ENCODE assay signal across 25 mouse cellular contexts in genomic region chr12:56524201-56524600, GRCm38 (mm10). TPM values are rescaled to one million over a fixed set of nuclear protein-coding genes. Genes with fewer than 3 reads are reported as not detected.
DNase-seq lines count a peak whose midpoint lies in the region; ATAC-seq and TF ChIP-seq lines count a peak whose summit lies in the region.
"Had no signal": no experiment of that assay in that cellular context is flagged by ENCODE, and none has a peak within 500 bp of the region (broad histone marks: within the 10 kb centered on the region; RNA-seq: fewer than 3 reads in every experiment).

No protein-coding gene starts in this region.

- H3K27ac ChIP-seq in lung, embryonic 14.5 days (ENCODE audit: low read depth): peak overlapping the region; percentile 89
- no peak overlapping the region for H3K27ac ChIP-seq in midbrain, embryonic 13.5 days
- H3K27ac ChIP-seq in midbrain, postnatal 0 days (ENCODE audit: low read depth, low read length): no peak overlapping the region
- no peak overlapping the region for H3K27ac ChIP-seq in forebrain, postnatal 0 days (ENCODE audit: low read depth, low read length)
- H3K27ac ChIP-seq: hindbrain, embryonic 15.5 days; intestine, embryonic 15.5 days; macrophage had no signal

- H3K27me3 ChIP-seq in lung, embryonic 14.5 days (ENCODE audit: insufficient read depth, low read length): peaks cover 91% of the 10 kb centered on the region
- peaks cover 94% of the 10 kb centered on the region for H3K27me3 ChIP-seq in midbrain, embryonic 13.5 days
- peaks cover 89% of the 10 kb centered on the region for H3K27me3 ChIP-seq in midbrain, postnatal 0 days (ENCODE audit: insufficient read depth, low read length)
- peaks cover 90% of the 10 kb centered on the region for H3K27me3 ChIP-seq in forebrain, postnatal 0 days (ENCODE audit: insufficient read depth, low read length)

- H3K9ac ChIP-seq in lung, embryonic 14.5 days: peak overlapping the region; percentile 67
- no peak overlapping the region for H3K9ac ChIP-seq in midbrain, embryonic 13.5 days (replicated peaks)
- H3K9ac ChIP-seq in midbrain, postnatal 0 days (replicated peaks; ENCODE audit: low read length, poor library complexity, severe bottlenecking): no peak overlapping the region
- H3K9ac ChIP-seq in forebrain, postnatal 0 days: no peak overlapping the region
- H3K9ac ChIP-seq: hindbrain, embryonic 15.5 days; intestine, embryonic 15.5 days had no signal

- H3K4me3 ChIP-seq in lung, embryonic 14.5 days (ENCODE audit: low read depth, low read length): peak overlapping the region; percentile 27
- H3K4me3 ChIP-seq in midbrain, embryonic 13.5 days (replicated peaks): no peak overlapping the region
- no peak overlapping the region for H3K4me3 ChIP-seq in midbrain, postnatal 0 days (ENCODE audit: low read depth, low read length)
- H3K4me3 ChIP-seq in forebrain, postnatal 0 days (ENCODE audit: low read depth, low read length): no peak overlapping the region
- H3K4me3 ChIP-seq: hindbrain, embryonic 15.5 days; intestine, embryonic 15.5 days had no signal

- no peaks in the 10 kb centered on the region for H3K4me1 ChIP-seq in lung, embryonic 14.5 days (ENCODE audit: insufficient read depth)
- peaks cover 13% of the 10 kb centered on the region for H3K4me1 ChIP-seq in midbrain, embryonic 13.5 days (replicated peaks)
- no peaks in the 10 kb centered on the region for H3K4me1 ChIP-seq in midbrain, postnatal 0 days (ENCODE audit: insufficient read depth, low read length)
- no peaks in the 10 kb centered on the region for H3K4me1 ChIP-seq in forebrain, postnatal 0 days (ENCODE audit: insufficient read depth)
- H3K4me1 ChIP-seq: hindbrain, embryonic 15.5 days had no signal

- ATAC-seq in lung, embryonic 14.5 days (ENCODE audit: insufficient read depth): no peak
- no peak for ATAC-seq in midbrain, embryonic 13.5 days
- ATAC-seq in midbrain, postnatal 0 days (ENCODE audit: low FRiP score): no peak
- no peak for ATAC-seq in forebrain, postnatal 0 days
- ATAC-seq: CD4-positive, CD25-positive, alpha-beta regulatory T cell, adult 4 months; intestine, embryonic 15.5 days; Patski had no signal

- WGBS in lung, embryonic 14.5 days: 8% methylated on average over 14 of the region's 14 CpGs
- WGBS in midbrain, embryonic 13.5 days: 3% methylated on average over 14 of the region's 14 CpGs
- WGBS in midbrain, postnatal 0 days: 2% methylated on average over 14 of the region's 14 CpGs
- WGBS in forebrain, postnatal 0 days: 3% methylated on average over 14 of the region's 14 CpGs

- no peak for TF ChIP-seq CTCF in lung, embryonic 14.5 days (IDR thresholded peaks at IDR 0.05; ENCODE audit: low read depth)
- no peak for TF ChIP-seq CTCF in midbrain, postnatal 0 days (IDR thresholded peaks at IDR 0.05)
- no peak for TF ChIP-seq CTCF in forebrain, postnatal 0 days (IDR thresholded peaks at IDR 0.05; ENCODE audit: low read depth)

- H3K9me3 ChIP-seq in lung, embryonic 14.5 days (ENCODE audit: low read depth, low read length): no peaks in the 10 kb centered on the region
- no peaks in the 10 kb centered on the region for H3K9me3 ChIP-seq in midbrain, embryonic 13.5 days
- H3K9me3 ChIP-seq in midbrain, postnatal 0 days (ENCODE audit: low read length): no peaks in the 10 kb centered on the region
- no peaks in the 10 kb centered on the region for H3K9me3 ChIP-seq in forebrain, postnatal 0 days (ENCODE audit: low read length)
- H3K9me3 ChIP-seq: hindbrain, embryonic 15.5 days; intestine, embryonic 15.5 days had no signal

- no peaks in the 10 kb centered on the region for H3K36me3 ChIP-seq in lung, embryonic 14.5 days (ENCODE audit: insufficient read depth)
- H3K36me3 ChIP-seq in midbrain, embryonic 13.5 days: no peaks in the 10 kb centered on the region
- no peaks in the 10 kb centered on the region for H3K36me3 ChIP-seq in midbrain, postnatal 0 days (ENCODE audit: insufficient read depth, low read length)
- H3K36me3 ChIP-seq in forebrain, postnatal 0 days (ENCODE audit: insufficient read depth): no peaks in the 10 kb centered on the region
- H3K36me3 ChIP-seq: hindbrain, embryonic 15.5 days; intestine, embryonic 15.5 days had no signal

- peak overlapping the region; percentile 57 for H3K4me2 ChIP-seq in lung, embryonic 14.5 days
- peak overlapping the region; percentile 6; the same call in 1 of the 2 replicates for H3K4me2 ChIP-seq in midbrain, embryonic 13.5 days (replicated peaks)
- no peak overlapping the region for H3K4me2 ChIP-seq in midbrain, postnatal 0 days (ENCODE audit: low read depth, low read length, poor library complexity, severe bottlenecking)
- no peak overlapping the region for H3K4me2 ChIP-seq in forebrain, postnatal 0 days (ENCODE audit: low read depth)
- H3K4me2 ChIP-seq: heart, embryonic 11.5 days; hindbrain, embryonic 15.5 days; intestine, embryonic 15.5 days; liver, embryonic 11.5 days had no signal

- DNase-seq in embryo, embryonic 9.5 days (ENCODE audit: extremely low spot score): peak; percentile 35
- no peak for DNase-seq in embryo, embryonic 10 days (ENCODE audit: low spot score)
- DNase-seq in lung, embryonic 14.5 days: peak; percentile 17
- DNase-seq in lung, postnatal 4 days: no peak
- no peak for DNase-seq in midbrain, postnatal 0 days (ENCODE audit: low spot score)
- peak; percentile 25 for DNase-seq in forebrain, postnatal 0 days
- no peak for DNase-seq in gastrocnemius, postnatal 10 days
- DNase-seq: cerebellum, adult 8-10 months; heart, postnatal 10 days; kidney, adult 9 months; kidney, postnatal 25 days; left cerebral cortex, postnatal 4 days; thymus, postnatal 14 days had no signal

RNA-seq across cellular contexts. Expression of gene Nkx2-1, which starts 12.5 kb away (rescaled TPM):
- 94.6 and 95.1 TPM in 2 replicates for polyA plus RNA-seq in lung, embryonic 14.5 days (2014; fragmentation: Nextera tagmentation; extraction: Ambion mirVana)
- 6.2 and 9.2 TPM in 2 replicates for polyA plus RNA-seq in midbrain, embryonic 13.5 days (2015; fragmentation: Nextera tagmentation; extraction: Ambion mirVana)
- total RNA-seq in midbrain, postnatal 0 days (2014; rRNA removed): 0.19 and 1.6 TPM in 2 replicates
- 5.1 and 7.6 TPM in 2 replicates for polyA plus RNA-seq in midbrain, postnatal 0 days (2015; fragmentation: Nextera tagmentation; extraction: Ambion mirVana)
- total RNA-seq in forebrain, postnatal 0 days (2014; rRNA removed): 2.9 and 10.3 TPM in 2 replicates
- polyA plus RNA-seq in forebrain, postnatal 0 days (2015; fragmentation: Nextera tagmentation; extraction: Ambion mirVana): 3.8 and 7.2 TPM in 2 replicates
- not detected for total RNA-seq in gastrocnemius, postnatal 10 days (2021)
- total RNA-seq: ES-E14; gastrocnemius, postnatal 4 days; heart, postnatal 10 days had no signal
- polyA plus RNA-seq: CD4-positive, CD25-positive, alpha-beta regulatory T cell, adult 4 months; intestine, embryonic 15.5 days; liver, embryonic 11.5 days; macrophage; neural tube, embryonic 11.5 days; Patski; testis, adult 2 months had no signal

Comparison
In these comparisons a context has a peak if more than half of its experiments do, and no peak if none do; other contexts are left out.
1. DNase-seq: peak in embryo, embryonic 9.5 days (single experiment), lung, embryonic 14.5 days (single experiment) and forebrain, postnatal 0 days (single experiment); none in embryo, embryonic 10 days (single experiment), lung, postnatal 4 days (0 of 2), midbrain, postnatal 0 days (single experiment) and gastrocnemius, postnatal 10 days (single experiment).
2. H3K4me2 ChIP-seq: peak in lung, embryonic 14.5 days (single experiment) and midbrain, embryonic 13.5 days (single experiment); none in midbrain, postnatal 0 days (single experiment) and forebrain, postnatal 0 days (single experiment).